ENCODE assay signal across 8 mouse cellular contexts in genomic region chr2:3714511-3714910, GRCm38 (mm10).
DNase-seq lines count a peak whose midpoint lies in the region; ATAC-seq and TF ChIP-seq lines count a peak whose summit lies in the region.

No protein-coding gene starts in this region.

- peak overlapping the region; percentile 90 for H3K9ac ChIP-seq in liver, adult 2 months (ENCODE audit: low read depth, low read length)
- peak overlapping the region; percentile 87 for H3K9ac ChIP-seq in embryonic facial prominence, embryonic 14.5 days (ENCODE audit: low read depth, low read length)
- H3K9ac ChIP-seq in intestine, embryonic 15.5 days = peak overlapping the region; percentile 96

- peak overlapping the region; percentile 78 for H3ac ChIP-seq in myocyte (ENCODE audit: control insufficient read depth, insufficient read length)

- H3K27ac ChIP-seq in liver, adult 2 months (replicated peaks; ENCODE audit: insufficient read depth, low read depth, low read length) = no peak overlapping the region; the same call in 1 of the 2 replicates
- no peak overlapping the region for H3K27ac ChIP-seq in embryonic facial prominence, embryonic 14.5 days (replicated peaks; ENCODE audit: low read depth, low read length)
- H3K27ac ChIP-seq in intestine, embryonic 15.5 days = no peak overlapping the region

- H3K27me3 ChIP-seq in liver, adult 2 months (ENCODE audit: control insufficient read depth, insufficient read depth, low read length) = no peaks in the 10 kb centered on the region
- no peaks in the 10 kb centered on the region for H3K27me3 ChIP-seq in embryonic facial prominence, embryonic 14.5 days (replicated peaks; ENCODE audit: control insufficient read depth, insufficient read depth, low read length)
- H3K27me3 ChIP-seq in intestine, embryonic 15.5 days (replicated peaks) = no peaks in the 10 kb centered on the region
- H3K27me3 ChIP-seq in myocyte (ENCODE audit: control insufficient read depth, insufficient read depth, insufficient read length) = no peaks in the 10 kb centered on the region

- no peak for DNase-seq in liver, adult 2 months (ENCODE audit: extremely low read depth, low read depth, low spot score)
- DNase-seq in liver = no peak
- no peak for DNase-seq in embryonic facial prominence, embryonic 14.5 days (ENCODE audit: low spot score)
- no peak for DNase-seq in layer of hippocampus, adult 9-10 months (ENCODE audit: low spot score)
- DNase-seq in spleen, postnatal 36 days (ENCODE audit: low spot score in 2 of 2) = no peak

- WGBS in liver, adult 2 months = 36% methylated on average over 1 of the region's 1 CpGs
- whole genome bisulfite sequencing in embryonic facial prominence, embryonic 14.5 days = 39% methylated on average over 1 of the region's 1 CpGs
- WGBS in intestine, embryonic 15.5 days = 37% methylated on average over 1 of the region's 1 CpGs

- H3K4me1 ChIP-seq in liver, adult 2 months (ENCODE audit: control insufficient read depth, insufficient read depth, low read length) = peaks cover 20% of the 10 kb centered on the region
- peaks cover 30% of the 10 kb centered on the region for H3K4me1 ChIP-seq in embryonic facial prominence, embryonic 14.5 days (ENCODE audit: control insufficient read depth, insufficient read depth, low read length)
- peaks cover 17% of the 10 kb centered on the region for H3K4me1 ChIP-seq in intestine, embryonic 15.5 days (replicated peaks)

- peak overlapping the region; percentile 83 for H3K4me2 ChIP-seq in embryonic facial prominence, embryonic 14.5 days (ENCODE audit: low read depth, low read length)
- peak overlapping the region; percentile 90 for H3K4me2 ChIP-seq in intestine, embryonic 15.5 days (replicated peaks)
- peak overlapping the region; percentile 67 for H3K4me2 ChIP-seq in myocyte (ENCODE audit: low read depth)

- TF ChIP-seq POLR2A in liver, adult 2 months (IDR thresholded peaks at IDR 0.05; ENCODE audit: extremely low read depth, insufficient read depth, low read length) = no peak
- no peak for TF ChIP-seq POLR2A in myocyte (IDR thresholded peaks at IDR 0.05; ENCODE audit: insufficient read length, low read depth)

- H3K79me2 ChIP-seq in liver, adult 2 months (ENCODE audit: control insufficient read depth, insufficient read depth, low read length) = peaks cover 28% of the 10 kb centered on the region
- H3K79me2 ChIP-seq in myocyte (ENCODE audit: control insufficient read depth, insufficient read depth) = peaks cover 53% of the 10 kb centered on the region

- H3K9me3 ChIP-seq in embryonic facial prominence, embryonic 14.5 days (ENCODE audit: control insufficient read depth, low read length) = no peaks in the 10 kb centered on the region
- no peaks in the 10 kb centered on the region for H3K9me3 ChIP-seq in intestine, embryonic 15.5 days

- H3K4me3 ChIP-seq in liver, adult 2 months (ENCODE audit: insufficient read depth, low read depth, low read length) = peak overlapping the region; percentile 92
- H3K4me3 ChIP-seq in embryonic facial prominence, embryonic 14.5 days (ENCODE audit: low read depth, low read length) = peak overlapping the region; percentile 80
- H3K4me3 ChIP-seq in intestine, embryonic 15.5 days (replicated peaks) = peak overlapping the region; percentile 96
- H3K4me3 ChIP-seq in myocyte = peak overlapping the region; percentile 43

- H3K36me3 ChIP-seq in liver, adult 2 months (ENCODE audit: control insufficient read depth, insufficient read depth, low read length) = no peaks in the 10 kb centered on the region
- H3K36me3 ChIP-seq in embryonic facial prominence, embryonic 14.5 days (ENCODE audit: control insufficient read depth, insufficient read depth, low read length) = no peaks in the 10 kb centered on the region
- H3K36me3 ChIP-seq in intestine, embryonic 15.5 days = no peaks in the 10 kb centered on the region
- no peaks in the 10 kb centered on the region for H3K36me3 ChIP-seq in myocyte (ENCODE audit: control insufficient read depth, insufficient read depth)

- ATAC-seq in embryonic facial prominence, embryonic 14.5 days (ENCODE audit: low read depth) = no peak
- ATAC-seq in intestine, embryonic 15.5 days = no peak
- ATAC-seq in inflammation-experienced regulatory T-cells, adult 6 months = no peak

- TF ChIP-seq CTCF in liver, adult 2 months (IDR thresholded peaks at IDR 0.05; ENCODE audit: low read depth, low read length) = no peak

TF ChIP-seq in myocyte, 11 proteins besides CTCF, POLR2A, EP300 and RAD21:
- TF ChIP-seq MAX (IDR thresholded peaks at IDR 0.05; ENCODE audit: low read depth) (no peak), MYOG (IDR thresholded peaks at IDR 0.05; ENCODE audit: control insufficient read depth in 1 of 3, insufficient read depth in 1 of 3, insufficient read length in 2 of 3, low read depth in 2 of 3) (no peak)
TF ChIP-seq in myocyte: peak in this region for 0.

Comparison
In these comparisons a context has a peak if more than half of its experiments do, and no peak if none do; other contexts are left out.
1. H3K4me3 ChIP-seq: peak in every context shown above with its lines; median percentile 96 in intestine, embryonic 15.5 days; 92 in liver, adult 2 months; 80 in embryonic facial prominence, embryonic 14.5 days; 43 in myocyte.